Mouse (Mus musculus) limb, embryonic 14.5 days (tissue): Measurements from ENCODE around the gene Gm20388. TPM values are rescaled to one million over a fixed set of nuclear protein-coding genes. Genes with fewer than 3 reads are reported as not detected.

Source experiments
- ATAC-seq: fragments of 200-750 bp; cut with Nextera tagmentation; 2 replicates; pipeline ENCODE4 v1.8.0; 2017; ENCODE audit warnings: low read depth, moderate number of reproducible peaks, moderate TSS enrichment; ENCODE audit not compliant: low FRiP score
- DNase-seq: peaks from one replicate; pipeline ENCODE4 v3.0.0-alpha.2; 2015; ENCODE audit warnings: low spot score
- H3K27ac ChIP-seq: fragments of 300-500 bp; sonication (generic); replicated peaks from 2 replicates; pipeline ENCODE4 v1.5.1; 2014; ENCODE audit warnings: low read depth, mild to moderate bottlenecking, low read length, moderate library complexity, mixed read lengths
- H3K27me3 ChIP-seq: fragments of 300-500 bp; sonication (generic); 2 replicates; pipeline ENCODE4 v1.6.1; 2014; ENCODE audit warnings: low read length, mixed read lengths; ENCODE audit not compliant: control insufficient read depth, insufficient read depth
- H3K36me3 ChIP-seq: fragments of 300-500 bp; sonication (generic); 2 replicates; pipeline ENCODE4 v1.6.1; 2014; ENCODE audit warnings: mild to moderate bottlenecking, low read length, moderate library complexity, mixed read lengths; ENCODE audit not compliant: control insufficient read depth, insufficient read depth
- H3K4me1 ChIP-seq: fragments of 300-500 bp; sonication (generic); 2 replicates; pipeline ENCODE4 v1.6.1; 2014; ENCODE audit warnings: antibody characterized with exemption, low read length, mixed read lengths; ENCODE audit not compliant: control insufficient read depth, insufficient read depth
- H3K4me2 ChIP-seq: fragments of 300-500 bp; sonication (generic); replicated peaks from 2 replicates; pipeline ENCODE4 v1.6.1; 2014; ENCODE audit warnings: low read depth, mild to moderate bottlenecking, low read length, moderate library complexity; ENCODE audit not compliant: severe bottlenecking
- H3K4me3 ChIP-seq: fragments of 300-500 bp; sonication (generic); replicated peaks from 2 replicates; pipeline ENCODE4 v1.5.1; 2014; ENCODE audit warnings: low read length
- H3K9ac ChIP-seq: fragments of 300-500 bp; sonication (generic); 2 replicates; pipeline ENCODE4 v1.6.1; 2014; ENCODE audit warnings: mild to moderate bottlenecking, low read depth, low read length, moderate library complexity; ENCODE audit not compliant: severe bottlenecking
- H3K9me3 ChIP-seq: fragments of 300-500 bp; sonication (generic); 2 replicates; pipeline ENCODE4 v1.6.1; 2016; ENCODE audit warnings: low read length; ENCODE audit not compliant: control insufficient read depth
- POLR2A ChIP-seq: fragments of 200-500 bp; IDR thresholded peaks from 2 replicates; pipeline ENCODE4 v1.8.0; 2012; ENCODE audit warnings: inconsistent platforms, mild to moderate bottlenecking, moderate library complexity, borderline replicate concordance; ENCODE audit not compliant: insufficient read depth, insufficient read length; ENCODE audit errors: extremely low read depth
- WGBS: fragments of 180-500 bp; shearing (Covaris S2); extraction: QIAGEN DNeasy Blood & Tissue Kit; methylation state at CpG from one replicate; pipeline ENCODE4 v1.1.7; 2014; 5-methylcytosine and 5-hydroxymethylcytosine counted together
- polyA plus RNA-seq, 2 experiments: library from polyadenylated mRNA; depleted of rRNA in 1 of 2; stranded (reverse) in 1 of 2; unstranded in 1 of 2; fragments of >200 nt; fragmentation: Nextera tagmentation in 1 of 2; extraction: Ambion mirVana in 1 of 2; gene quantifications; 2 replicates each; pipeline versions ENCODE4 v1.2.1 to v1.2.3; 2012 to 2014

The Gm20388 gene
- polyA plus RNA-seq, 2 experiments: 1.9 to 49.9 TPM

- H3K27me3 ChIP-seq: peaks cover 3% of the 10 kb centered on the region
- H3K27ac ChIP-seq: no peak overlapping the region
- peak overlapping the region; percentile 93 for H3K4me3 ChIP-seq
- 20% methylated on average over 5 of the region's 5 CpGs for WGBS
- H3K36me3 ChIP-seq: peaks cover 23% of the 10 kb centered on the region
- no peak for TF ChIP-seq POLR2A
- H3K9ac ChIP-seq: peak overlapping the region; percentile 87
- H3K9me3 ChIP-seq: no peaks in the 10 kb centered on the region
- H3K4me2 ChIP-seq: peak overlapping the region; percentile 82
- no peak for ATAC-seq
- H3K4me1 ChIP-seq: peaks cover 6% of the 10 kb centered on the region; the same call in 1 of the 2 replicates
- no peak for DNase-seq
Measured at GRCm38 (mm10) chr8:121108657-121109056, 1198.0 kb downstream of the Gm20388 start.

GRCm38 (mm10) chr8:121111145-121111907 lies 1200.7 kb downstream of the Gm20388 start:
- Histone ChIP-seq H3K27ac (no peak overlapping the region), H3K9me3 (no peaks in the 10 kb centered on the region), H3K4me1 (peaks cover 6% of the 10 kb centered on the region; the same call in 1 of the 2 replicates), H3K27me3 (peaks cover 22% of the 10 kb centered on the region), H3K4me2 (no peak overlapping the region), H3K4me3 (no peak overlapping the region), H3K36me3 (peaks cover under 1% of the 10 kb centered on the region; the same call in 1 of the 2 replicates), H3K9ac (no peak overlapping the region)
- WGBS: 59% methylated on average over 7 of the region's 7 CpGs
- no peak for TF ChIP-seq POLR2A
- DNase-seq (no peak), ATAC-seq (no peak)

- DNase-seq (peak; percentile 89), ATAC-seq (peak; percentile 41; the same call in 1 of the 2 replicates)
- Histone ChIP-seq H3K27ac (no peak overlapping the region), H3K27me3 (peaks cover 38% of the 10 kb centered on the region), H3K4me2 (peak overlapping the region; percentile 7; the same call in 1 of the 2 replicates), H3K9ac (no peak overlapping the region), H3K9me3 (no peaks in the 10 kb centered on the region), H3K4me1 (no peaks in the 10 kb centered on the region; the same call in 1 of the 2 replicates), H3K4me3 (0 out of 2 replicates have a peak overlapping the region, but pooled peaks have one; percentile 7), H3K36me3 (no peaks in the 10 kb centered on the region)
- TF ChIP-seq POLR2A: no peak
- WGBS: 1% methylated on average over 21 of the region's 21 CpGs
Measured at GRCm38 (mm10) chr8:121113261-121113660, 1202.6 kb downstream of the Gm20388 start.

DNA sequence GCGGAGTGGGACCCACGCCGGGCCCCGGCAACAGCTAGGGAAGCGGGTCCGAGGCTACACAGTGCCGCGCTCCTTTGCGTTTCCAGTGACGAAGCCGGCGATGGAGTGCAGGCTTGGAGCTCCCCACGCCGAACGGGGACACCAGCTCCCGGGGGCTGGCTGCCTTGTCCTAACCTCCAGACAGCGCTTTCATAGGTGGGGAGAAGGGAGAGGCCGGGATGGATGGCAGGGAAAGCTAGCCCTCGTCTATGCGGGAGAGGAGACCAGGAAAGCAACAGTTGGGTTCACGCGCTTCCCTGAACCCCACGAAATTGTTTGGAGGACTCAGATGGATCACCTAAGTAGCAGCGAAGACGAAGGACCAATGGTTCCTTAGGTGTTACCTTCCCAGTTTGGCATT lies 1204.5 kb downstream of the Gm20388 start:
- Histone ChIP-seq H3K9me3 (no peaks in the 10 kb centered on the region), H3K9ac (no peak overlapping the region; the same call in 1 of the 2 replicates), H3K4me1 (no peaks in the 10 kb centered on the region; the same call in 1 of the 2 replicates), H3K27me3 (peaks cover 51% of the 10 kb centered on the region), H3K4me3 (peak overlapping the region; percentile 28), H3K27ac (no peak overlapping the region), H3K36me3 (no peaks in the 10 kb centered on the region), H3K4me2 (peak overlapping the region; percentile 38)
- TF ChIP-seq POLR2A: no peak
- DNase-seq (no peak), ATAC-seq (no peak)
- WGBS: 2% methylated on average over 25 of the region's 25 CpGs

DNA sequence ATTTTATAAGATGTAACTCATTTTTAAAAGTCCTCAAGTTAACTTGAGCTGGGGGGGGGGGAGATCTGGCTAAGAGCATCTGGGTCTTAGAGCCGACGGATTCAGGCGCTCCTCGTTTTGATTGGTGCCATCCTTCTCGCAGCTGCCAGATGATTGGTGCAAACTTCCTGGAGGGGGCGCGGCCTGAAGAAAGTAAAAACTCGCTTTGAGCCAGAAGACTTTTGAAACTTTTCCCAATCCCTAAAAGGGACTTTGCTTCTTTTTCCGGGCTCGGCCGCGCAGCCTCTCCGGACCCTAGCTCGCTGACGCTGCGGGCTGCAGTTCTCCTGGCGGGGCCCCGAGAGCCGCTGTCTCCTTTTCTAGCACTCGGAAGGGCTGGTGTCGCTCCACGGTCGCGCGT lies 1205.3 kb downstream of the Gm20388 start, which contains the start of gene Foxc2:
Gene Foxc2 (plus strand): TSS at position 224 of the 400 bp plus-strand sequence.
- peak within 1 kb of the TSS; percentile 84 for H3K27ac ChIP-seq
- peak within 1 kb of the TSS; percentile 71 for H3K9ac ChIP-seq
- peaks cover under 1% of the 10 kb centered on the region; the same call in 1 of the 2 replicates for H3K36me3 ChIP-seq
- peak within 1 kb of the TSS; percentile 62 for H3K4me3 ChIP-seq
- peak within 1 kb of the TSS; percentile 84 for H3K4me2 ChIP-seq
- peaks cover 59% of the 10 kb centered on the region for H3K27me3 ChIP-seq
- ATAC-seq (peak; percentile 81), DNase-seq (peak; percentile 96)
- under 1% methylated on average over 25 of the region's 25 CpGs for WGBS
- H3K9me3 ChIP-seq: no peaks in the 10 kb centered on the region
- no peak for TF ChIP-seq POLR2A
- no peaks in the 10 kb centered on the region; the same call in 1 of the 2 replicates for H3K4me1 ChIP-seq
